Mouse (Mus musculus) cerebellum, adult 2 months (tissue): ENCODE measurements around the gene Klhl33.

Experiments
- CTCF ChIP-seq: fragments of 200-500 bp; IDR thresholded peaks from 2 replicates; pipeline ENCODE4 v1.5.1; 2011; ENCODE audit warnings: low read depth, mild to moderate bottlenecking, control low read depth, low read length, moderate library complexity, borderline replicate concordance; ENCODE audit not compliant: insufficient read depth
- POLR2A ChIP-seq: fragments of 200-500 bp; IDR thresholded peaks from 2 replicates; pipeline ENCODE4 v1.6.1; 2011; ENCODE audit warnings: low read length, control low read depth, borderline replicate concordance; ENCODE audit not compliant: insufficient read depth

GRCm38 (mm10) chr14:50895407-50895806 lies 1.9 kb downstream of the Klhl33 start:
- no peak for TF ChIP-seq CTCF
- TF ChIP-seq POLR2A: no peak
